Mouse (Mus musculus) brown adipose tissue, adult 24 weeks (tissue): ENCODE results near the gene Olfm4. TPM values are rescaled to one million over a fixed set of nuclear protein-coding genes. Genes with fewer than 3 reads are reported as not detected.

Experiments
- H3K27ac ChIP-seq: fragments of 200-500 bp; replicated peaks from 2 replicates; pipeline ENCODE4 v1.5.1; 2012; ENCODE audit warnings: low read depth, mild to moderate bottlenecking, low read length
- H3K4me1 ChIP-seq: fragments of 200-500 bp; 2 replicates; pipeline ENCODE4 v1.6.1; 2012; ENCODE audit warnings: low read length, mixed read lengths; ENCODE audit not compliant: control insufficient read depth, insufficient read depth, insufficient read length
- H3K4me3 ChIP-seq: fragments of 200-500 bp; 2 replicates; pipeline ENCODE4 v1.5.1; 2012; ENCODE audit warnings: low read depth, mild to moderate bottlenecking, low read length, moderate library complexity; ENCODE audit not compliant: insufficient read depth
- polyA plus RNA-seq: library from polyadenylated mRNA; stranded (reverse); fragments of >200 nt; gene quantifications from 2 replicates; pipeline ENCODE4 v1.2.4, GENCODE M21; 2012; ENCODE audit not compliant: missing spikeins, insufficient read depth, insufficient read length

The Olfm4 gene
- polyA plus RNA-seq = not detected in 2 replicates

- Histone ChIP-seq H3K4me3 (no peak within 1 kb of the TSS), H3K4me1 (no peaks in the 10 kb centered on the region), H3K27ac (no peak within 1 kb of the TSS)
Observed at GRCm38 (mm10) chr14:79983781-79984180, at the start of gene Olfm4. TSS of gene Olfm4 (plus strand) at chr14:79984081.

DNA sequence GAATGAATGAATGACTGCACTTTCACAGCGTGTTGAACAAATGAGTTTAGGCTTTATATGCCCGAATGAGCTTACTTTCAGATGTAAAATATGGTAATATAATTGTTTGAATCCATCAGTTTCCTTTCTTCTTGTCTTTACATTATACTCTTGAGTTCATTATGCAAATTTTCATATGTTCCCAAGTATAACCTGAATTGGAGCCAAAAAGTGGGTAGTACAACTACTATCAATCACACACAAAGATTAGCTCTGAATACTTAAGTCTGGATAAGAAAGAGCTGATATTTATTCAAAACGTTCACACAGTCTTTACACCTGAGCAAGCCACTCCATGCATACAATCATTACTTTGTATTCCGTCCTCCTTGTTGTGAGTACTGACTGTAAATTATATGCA, 49.5 kb upstream of the Olfm4 start:
- H3K4me1 ChIP-seq = no peaks in the 10 kb centered on the region
- H3K27ac ChIP-seq = no peak overlapping the region
- H3K4me3 ChIP-seq = no peak overlapping the region

DNA sequence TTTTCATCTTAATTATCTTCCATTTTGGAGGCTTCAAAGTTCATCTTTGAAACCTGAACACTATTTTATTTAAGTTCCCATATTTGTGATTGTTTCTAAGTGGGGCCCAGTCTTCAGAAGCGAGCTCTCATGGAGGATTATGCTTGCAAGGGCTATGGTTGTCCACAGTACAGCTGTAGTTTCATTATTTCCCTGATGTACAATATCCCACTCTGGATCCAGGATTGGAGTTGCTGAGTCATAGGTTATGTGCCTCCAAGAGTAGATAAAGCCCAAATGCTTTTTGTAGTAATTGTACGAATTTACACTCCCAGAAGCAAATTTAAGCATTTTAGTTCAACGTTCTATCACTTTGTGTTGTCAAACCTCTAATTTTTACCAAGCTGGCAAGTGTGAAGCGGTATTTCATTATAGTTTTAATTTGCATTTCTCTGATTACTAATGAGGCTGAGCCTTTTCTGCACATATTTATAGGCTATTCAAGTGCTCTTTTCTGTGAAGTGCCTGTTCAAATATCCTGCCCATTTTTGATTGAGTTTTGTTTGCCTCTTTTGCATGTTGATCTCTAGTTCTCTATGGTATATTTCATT, 46.9 kb upstream of the Olfm4 start:
- Histone ChIP-seq H3K4me1 (no peaks in the 10 kb centered on the region), H3K27ac (no peak overlapping the region), H3K4me3 (no peak overlapping the region)

- Histone ChIP-seq H3K4me3 (no peak overlapping the region), H3K4me1 (no peaks in the 10 kb centered on the region), H3K27ac (no peak overlapping the region)
Observed at GRCm38 (mm10) chr14:79945876-79946275, 38.0 kb upstream of the Olfm4 start.

DNA sequence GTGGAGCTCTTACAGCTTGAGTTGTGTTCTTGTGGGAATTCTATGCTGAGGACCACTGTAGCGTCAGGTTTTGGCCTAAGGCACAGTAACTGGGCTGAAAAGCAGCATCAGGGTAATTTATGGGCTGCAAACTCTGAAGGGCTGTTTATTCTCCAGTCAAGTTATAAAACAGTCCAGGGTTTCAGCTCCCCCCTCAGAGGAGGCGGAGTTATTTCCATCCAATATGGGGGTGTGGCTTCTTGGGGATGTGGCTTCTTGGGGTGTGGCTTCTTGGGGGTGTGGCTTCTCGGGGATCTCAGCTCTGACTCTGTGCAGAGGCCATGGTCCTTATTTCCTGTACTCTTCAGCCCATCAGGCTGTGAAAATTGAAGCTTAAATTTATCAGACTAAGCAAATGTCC, 28.2 kb upstream of the Olfm4 start:
- H3K4me1 ChIP-seq = no peaks in the 10 kb centered on the region
- H3K4me3 ChIP-seq = no peak overlapping the region
- no peak overlapping the region for H3K27ac ChIP-seq

GRCm38 (mm10) chr14:79957789-79958487, 25.9 kb upstream of the Olfm4 start:
- no peak overlapping the region for H3K27ac ChIP-seq

GRCm38 (mm10) chr14:79961187-79961586, 22.7 kb upstream of the Olfm4 start:
- Histone ChIP-seq H3K4me1 (no peaks in the 10 kb centered on the region), H3K4me3 (no peak overlapping the region), H3K27ac (no peak overlapping the region)

More at GRCm38 (mm10) chr14:79957789-79958487, 25.9 kb upstream of the Olfm4 start:
- Histone ChIP-seq H3K4me1 (no peaks in the 10 kb centered on the region), H3K4me3 (no peak overlapping the region)

GRCm38 (mm10) chr14:79961602-79962001, 22.3 kb upstream of the Olfm4 start:
- Histone ChIP-seq H3K27ac (no peak overlapping the region), H3K4me3 (no peak overlapping the region)

DNA sequence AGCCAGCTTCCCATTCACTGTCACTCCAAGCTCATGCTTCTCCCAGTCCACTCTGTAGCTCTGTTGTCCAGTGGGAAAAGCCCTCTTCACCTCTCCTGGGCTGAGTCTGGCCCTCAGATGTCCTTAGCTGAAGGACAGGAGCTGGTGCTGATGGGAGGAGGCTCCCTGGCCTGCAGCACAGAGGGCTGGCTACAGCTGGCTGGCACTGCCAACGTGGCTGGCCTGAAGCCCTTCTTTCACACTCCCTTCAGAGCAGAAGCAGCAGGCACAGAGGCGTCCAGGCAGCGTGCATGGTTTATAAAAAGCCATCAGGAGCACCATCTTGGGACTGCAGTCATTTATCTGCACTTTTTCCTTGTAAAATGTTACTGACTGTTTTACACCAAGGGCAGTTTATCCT, 13.7 kb upstream of the Olfm4 start:
- no peak overlapping the region for H3K4me3 ChIP-seq
- H3K4me1 ChIP-seq = no peaks in the 10 kb centered on the region
- no peak overlapping the region for H3K27ac ChIP-seq

More at GRCm38 (mm10) chr14:79961602-79962001, 22.3 kb upstream of the Olfm4 start:
- H3K4me1 ChIP-seq = no peaks in the 10 kb centered on the region

DNA sequence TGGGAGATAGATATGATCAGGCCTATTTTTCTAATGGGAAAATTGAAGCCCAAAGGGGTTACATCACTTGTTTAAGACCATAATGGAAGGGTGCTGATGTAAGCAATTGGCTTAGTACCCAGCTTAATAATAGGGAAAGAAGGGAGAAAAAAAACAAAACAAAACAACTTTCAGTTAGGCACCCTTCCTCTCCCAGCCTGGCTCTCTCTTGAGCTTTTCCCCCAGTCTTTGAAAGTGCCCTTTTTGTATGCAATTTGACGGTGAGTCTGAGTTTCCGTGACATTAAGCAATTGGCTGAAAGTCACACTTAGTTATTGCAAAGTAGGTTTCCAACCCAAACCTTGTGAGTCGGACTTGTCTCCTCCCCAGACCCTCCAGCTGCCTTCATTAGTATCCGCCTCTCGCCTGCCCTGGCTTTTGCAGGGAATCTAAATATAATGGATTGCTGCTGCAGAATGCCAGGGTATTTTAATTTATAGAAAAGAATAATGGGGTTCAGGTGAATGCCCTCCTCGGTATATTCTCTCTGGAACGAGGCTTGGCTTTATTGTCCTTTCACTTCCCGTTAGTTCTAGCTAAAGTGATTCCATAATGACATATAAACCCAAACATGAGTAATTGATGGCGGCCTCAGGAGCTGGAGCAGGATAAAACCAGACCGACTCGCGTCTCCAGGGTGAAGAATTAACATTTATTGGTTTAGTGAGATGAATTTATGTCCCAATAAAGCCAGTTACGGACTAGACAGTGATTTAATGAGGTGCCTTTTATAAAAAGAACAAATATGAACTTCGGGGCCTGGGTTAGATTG, 12.7 kb upstream of the Olfm4 start:
- Histone ChIP-seq H3K4me1 (no peaks in the 10 kb centered on the region), H3K4me3 (no peak overlapping the region), H3K27ac (no peak overlapping the region)

- no peak overlapping the region for H3K27ac ChIP-seq
- H3K4me1 ChIP-seq = no peaks in the 10 kb centered on the region
- H3K4me3 ChIP-seq = no peak overlapping the region
Observed at GRCm38 (mm10) chr14:79981437-79981836, 2.4 kb upstream of the Olfm4 start.

DNA sequence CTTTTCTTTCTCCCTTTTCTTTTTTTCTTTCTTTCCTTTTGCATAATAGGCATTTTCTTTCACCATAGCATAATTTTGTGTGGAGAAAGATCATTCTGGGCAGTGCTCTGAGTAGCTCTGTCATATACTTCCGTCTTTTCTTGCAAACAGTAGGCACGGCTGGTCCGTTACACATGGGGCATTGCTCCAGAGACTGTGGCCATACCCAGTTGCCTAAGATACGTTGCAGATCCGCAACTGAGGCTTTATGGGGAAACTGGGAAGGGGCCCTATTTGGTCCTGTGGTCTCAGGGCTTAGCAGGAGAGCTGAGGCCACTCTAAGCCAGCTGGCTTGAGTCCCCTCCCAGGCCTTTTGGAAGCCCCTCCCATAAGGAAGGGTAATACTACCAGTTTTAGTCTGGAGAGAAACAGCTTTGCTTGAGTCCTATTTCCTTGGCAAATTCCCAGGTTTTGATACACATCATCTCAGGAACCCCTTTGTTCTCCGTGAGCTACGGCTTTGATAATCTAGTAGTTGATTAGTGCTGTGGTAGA, 1.3 kb downstream of the Olfm4 start:
- H3K4me1 ChIP-seq = no peaks in the 10 kb centered on the region
- H3K4me3 ChIP-seq = no peak overlapping the region
- no peak overlapping the region for H3K27ac ChIP-seq

DNA sequence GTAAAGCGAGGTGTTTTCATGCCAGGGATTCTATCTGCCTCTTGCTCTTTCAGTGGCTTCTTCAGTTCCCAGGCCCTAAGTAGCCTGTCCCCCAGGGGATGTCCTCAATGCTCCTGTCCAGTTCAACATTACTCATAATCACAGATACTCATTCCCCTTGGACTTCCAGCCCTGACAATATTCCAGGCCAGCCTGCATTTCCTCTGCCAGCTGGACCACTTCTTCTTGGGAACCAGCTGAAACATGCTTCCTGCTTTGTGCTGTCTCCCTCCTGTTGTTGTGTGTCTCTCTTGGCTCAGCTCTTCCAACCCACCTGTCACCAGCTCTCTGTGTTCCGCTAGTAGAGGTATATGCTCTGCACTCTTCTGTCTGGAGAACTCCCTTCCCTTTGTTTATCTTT, 1.8 kb downstream of the Olfm4 start:
- Histone ChIP-seq H3K4me3 (no peak overlapping the region), H3K27ac (no peak overlapping the region), H3K4me1 (no peaks in the 10 kb centered on the region)

GRCm38 (mm10) chr14:79986831-79987230, 3.0 kb downstream of the Olfm4 start:
- no peak overlapping the region for H3K27ac ChIP-seq
- no peaks in the 10 kb centered on the region for H3K4me1 ChIP-seq
- H3K4me3 ChIP-seq = no peak overlapping the region

DNA sequence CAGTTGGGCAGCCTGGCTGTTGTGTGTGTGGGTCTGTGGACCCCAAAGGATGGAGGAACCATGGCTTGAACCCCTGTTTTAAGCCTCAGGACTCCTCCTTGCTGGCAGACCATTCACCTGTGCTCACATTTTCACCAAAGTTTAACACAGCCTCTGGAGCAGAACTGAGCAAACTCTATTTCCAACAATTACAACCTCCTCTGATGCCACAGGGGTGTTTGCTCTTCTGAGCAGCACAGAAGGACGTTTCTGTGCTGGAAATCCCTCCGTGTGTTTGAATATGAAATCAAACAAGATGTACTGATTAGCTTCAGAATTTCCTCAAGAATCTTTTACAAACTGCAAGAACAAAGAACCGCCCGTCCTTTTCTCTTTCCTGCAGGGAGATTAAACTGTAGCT, 5.9 kb downstream of the Olfm4 start:
- Histone ChIP-seq H3K4me1 (no peaks in the 10 kb centered on the region), H3K4me3 (no peak overlapping the region), H3K27ac (no peak overlapping the region)
